Mouse (Mus musculus): ENCODE results near the gene Arhgef3.

- TF ChIP-seq CTCF (IDR thresholded peaks at IDR 0.05; ENCODE audit: low read depth) (no peak), EP300 (IDR thresholded peaks at IDR 0.05; ENCODE audit: low read depth) (no peak)
Observed at GRCm38 (mm10) chr14:27175343-27175742, 60.6 kb downstream of the Arhgef3 start.
